Mouse (Mus musculus): ENCODE measurements around the gene Prpsap1. TPM values are rescaled to one million over a fixed set of nuclear protein-coding genes. Genes with fewer than 3 reads are reported as not detected.

Prpsap1 gene
- polyA plus RNA-seq, 1 experiment from 2014 or later = 177 TPM

- ATAC-seq (ENCODE audit: low read depth) = no peak
- Histone ChIP-seq H3K4me2 (peak within 1 kb of the TSS; percentile 80), H3K36me3 (peaks cover under 1% of the 10 kb centered on the region; the same call in 1 of the 2 replicates), H3K27me3 (peaks cover 65% of the 10 kb centered on the region), H3K27ac (replicated peaks) (peak within 1 kb of the TSS; percentile 23; the same call in 1 of the 2 replicates), H3K9me3 (no peaks in the 10 kb centered on the region), H3K4me3 (peak within 1 kb of the TSS; percentile 43), H3K4me1 (replicated peaks) (peaks cover 44% of the 10 kb centered on the region), H3K9ac (peak within 1 kb of the TSS; percentile 66)
- WGBS = 27% methylated on average over 11 of the region's 11 CpGs
Measured at GRCm38 (mm10) chr11:116530187-116531147, 36.5 kb upstream of the Prpsap1 start, which contains the start of gene Sphk1. Gene Sphk1, plus strand, starts transcription at chr11:116530925.

GRCm38 (mm10) chr11:116528636-116529320 lies 34.8 kb upstream of the Prpsap1 start:
- no peak overlapping the region for H3K9ac ChIP-seq
- H3K4me1 ChIP-seq (replicated peaks) = peaks cover 42% of the 10 kb centered on the region
- H3K27ac ChIP-seq (replicated peaks) = no peak overlapping the region
- no peaks in the 10 kb centered on the region for H3K9me3 ChIP-seq
- peaks cover 48% of the 10 kb centered on the region for H3K27me3 ChIP-seq
- no peak for ATAC-seq (ENCODE audit: low read depth)
- WGBS = 69% methylated on average over 8 of the region's 8 CpGs
- no peak overlapping the region for H3K4me3 ChIP-seq
- H3K36me3 ChIP-seq = no peaks in the 10 kb centered on the region
- no peak overlapping the region for H3K4me2 ChIP-seq

GRCm38 (mm10) chr11:116523699-116524189 lies 29.7 kb upstream of the Prpsap1 start:
- 0 out of 2 replicates have a peak overlapping the region, but pooled peaks have one; percentile 42 for H3K27ac ChIP-seq (replicated peaks)
- H3K4me3 ChIP-seq = no peak overlapping the region
- 0 out of 2 replicates have a peak overlapping the region, but pooled peaks have one; percentile 5 for H3K9ac ChIP-seq
- peaks cover 4% of the 10 kb centered on the region; the same call in 1 of the 2 replicates for H3K27me3 ChIP-seq
- no peaks in the 10 kb centered on the region for H3K36me3 ChIP-seq
- ATAC-seq (ENCODE audit: low read depth) = no peak
- no peaks in the 10 kb centered on the region for H3K9me3 ChIP-seq
- 58% methylated on average over 5 of the region's 5 CpGs for WGBS
- H3K4me1 ChIP-seq (replicated peaks) = peaks cover 12% of the 10 kb centered on the region
- H3K4me2 ChIP-seq = no peak overlapping the region

- no peak for ATAC-seq (ENCODE audit: low read depth)
- Histone ChIP-seq H3K27me3 (peaks cover 4% of the 10 kb centered on the region; the same call in 1 of the 2 replicates), H3K4me1 (replicated peaks) (peaks cover 12% of the 10 kb centered on the region), H3K9ac (0 out of 2 replicates have a peak overlapping the region, but pooled peaks have one; percentile 5), H3K9me3 (no peaks in the 10 kb centered on the region), H3K4me3 (no peak overlapping the region), H3K4me2 (no peak overlapping the region), H3K36me3 (no peaks in the 10 kb centered on the region), H3K27ac (replicated peaks) (0 out of 2 replicates have a peak overlapping the region, but pooled peaks have one; percentile 42)
- 55% methylated on average over 16 of the region's 16 CpGs for WGBS
Measured at GRCm38 (mm10) chr11:116522886-116523698, 29.1 kb upstream of the Prpsap1 start.

GRCm38 (mm10) chr11:116522046-116522445 lies 28.0 kb upstream of the Prpsap1 start:
- Histone ChIP-seq H3K4me3 (no peak overlapping the region), H3K4me2 (no peak overlapping the region), H3K9ac (no peak overlapping the region), H3K9me3 (no peaks in the 10 kb centered on the region), H3K27me3 (peaks cover 4% of the 10 kb centered on the region; the same call in 1 of the 2 replicates), H3K27ac (replicated peaks) (no peak overlapping the region), H3K4me1 (replicated peaks) (peaks cover 12% of the 10 kb centered on the region), H3K36me3 (no peaks in the 10 kb centered on the region)
- WGBS = 97% methylated on average over 3 of the region's 3 CpGs
- ATAC-seq (ENCODE audit: low read depth) = no peak

- H3K9me3 ChIP-seq = no peaks in the 10 kb centered on the region
- H3K4me2 ChIP-seq = no peak overlapping the region
- no peak overlapping the region for H3K27ac ChIP-seq (replicated peaks)
- ATAC-seq (ENCODE audit: low read depth) = no peak
- H3K9ac ChIP-seq = no peak overlapping the region
- WGBS = 65% methylated on average over 3 of the region's 3 CpGs
- no peak overlapping the region for H3K4me3 ChIP-seq
- H3K36me3 ChIP-seq = no peaks in the 10 kb centered on the region
- H3K4me1 ChIP-seq (replicated peaks) = peaks cover 12% of the 10 kb centered on the region
- no peaks in the 10 kb centered on the region; the same call in 1 of the 2 replicates for H3K27me3 ChIP-seq
Measured at GRCm38 (mm10) chr11:116521143-116521542, 27.1 kb upstream of the Prpsap1 start.

GRCm38 (mm10) chr11:116518482-116518881 lies 24.5 kb upstream of the Prpsap1 start:
- Histone ChIP-seq H3K4me3 (no peak overlapping the region), H3K36me3 (no peaks in the 10 kb centered on the region), H3K9me3 (no peaks in the 10 kb centered on the region), H3K4me1 (replicated peaks) (peaks cover 14% of the 10 kb centered on the region), H3K4me2 (no peak overlapping the region), H3K27me3 (peaks cover 8% of the 10 kb centered on the region; the same call in 1 of the 2 replicates), H3K9ac (no peak overlapping the region), H3K27ac (replicated peaks) (no peak overlapping the region)
- no peak for ATAC-seq (ENCODE audit: low read depth)
- 82% methylated on average over 8 of the region's 8 CpGs for WGBS

- Histone ChIP-seq H3K27ac (replicated peaks) (no peak overlapping the region), H3K4me2 (peak overlapping the region; percentile 42), H3K27me3 (peaks cover 8% of the 10 kb centered on the region; the same call in 1 of the 2 replicates), H3K4me3 (0 out of 2 replicates have a peak overlapping the region, but pooled peaks have one; percentile 1), H3K9ac (0 out of 2 replicates have a peak overlapping the region, but pooled peaks have one; percentile 19), H3K4me1 (replicated peaks) (peaks cover 7% of the 10 kb centered on the region; the same call in 1 of the 2 replicates), H3K9me3 (no peaks in the 10 kb centered on the region), H3K36me3 (no peaks in the 10 kb centered on the region)
- WGBS = 14% methylated on average over 24 of the region's 24 CpGs
- ATAC-seq (ENCODE audit: low read depth) = no peak
Measured at GRCm38 (mm10) chr11:116515330-116516020, 21.5 kb upstream of the Prpsap1 start.

GRCm38 (mm10) chr11:116513531-116514038 lies 19.6 kb upstream of the Prpsap1 start:
- Histone ChIP-seq H3K9me3 (no peaks in the 10 kb centered on the region), H3K27ac (replicated peaks) (no peak overlapping the region), H3K36me3 (no peaks in the 10 kb centered on the region), H3K4me3 (no peak overlapping the region), H3K27me3 (peaks cover 8% of the 10 kb centered on the region; the same call in 1 of the 2 replicates), H3K4me2 (no peak overlapping the region), H3K4me1 (replicated peaks) (peaks cover 7% of the 10 kb centered on the region; the same call in 1 of the 2 replicates), H3K9ac (no peak overlapping the region)
- 82% methylated on average over 4 of the region's 4 CpGs for WGBS
- no peak for ATAC-seq (ENCODE audit: low read depth)

GRCm38 (mm10) chr11:116512987-116513386 lies 19.0 kb upstream of the Prpsap1 start:
- no peaks in the 10 kb centered on the region for H3K9me3 ChIP-seq
- H3K4me1 ChIP-seq (replicated peaks) = peaks cover 7% of the 10 kb centered on the region; the same call in 1 of the 2 replicates
- no peak overlapping the region for H3K9ac ChIP-seq
- 84% methylated on average over 6 of the region's 6 CpGs for WGBS
- H3K4me2 ChIP-seq = no peak overlapping the region
- no peaks in the 10 kb centered on the region for H3K36me3 ChIP-seq
- peaks cover 8% of the 10 kb centered on the region; the same call in 1 of the 2 replicates for H3K27me3 ChIP-seq
- H3K27ac ChIP-seq (replicated peaks) = no peak overlapping the region
- no peak overlapping the region for H3K4me3 ChIP-seq
- ATAC-seq (ENCODE audit: low read depth) = no peak

Data from neural tube, embryonic 13.5 days (tissue).